Mouse (Mus musculus) midbrain, embryonic 10.5 days (tissue): ENCODE measurements around the gene Tnni1. TPM values are rescaled to one million over a fixed set of nuclear protein-coding genes. Genes with fewer than 3 reads are reported as not detected.

Experiments
- DNase-seq: peaks from one replicate; pipeline ENCODE4 v3.0.0-alpha.2; 2017; ENCODE audit warnings: low spot score
- H3K27ac ChIP-seq: fragments of 300-500 bp; sonication (generic); replicated peaks from 2 replicates; pipeline ENCODE4 v1.5.1; 2016; ENCODE audit warnings: mild to moderate bottlenecking
- H3K27me3 ChIP-seq: fragments of 300-500 bp; sonication (generic); 2 replicates; pipeline ENCODE4 v1.6.1; 2016; ENCODE audit warnings: low read depth, mild to moderate bottlenecking; ENCODE audit not compliant: poor library complexity, severe bottlenecking
- H3K36me3 ChIP-seq: fragments of 300-500 bp; sonication (generic); 2 replicates; pipeline ENCODE4 v1.6.1; 2016; ENCODE audit warnings: mild to moderate bottlenecking, moderate library complexity
- H3K4me1 ChIP-seq: fragments of 300-500 bp; sonication (generic); 2 replicates; pipeline ENCODE4 v1.6.1; 2016
- H3K4me3 ChIP-seq: fragments of 300-500 bp; sonication (generic); 2 replicates; pipeline ENCODE4 v1.5.1; 2016; ENCODE audit warnings: mild to moderate bottlenecking, moderate library complexity
- H3K9me3 ChIP-seq: fragments of 300-500 bp; sonication (generic); replicated peaks from 2 replicates; pipeline ENCODE4 v1.6.1; 2016; ENCODE audit warnings: mild to moderate bottlenecking
- WGBS: fragments of 180-500 bp; shearing (Covaris S2); methylation state at CpG from one replicate; pipeline ENCODE4 v1.1.7; 2016; 5-methylcytosine and 5-hydroxymethylcytosine counted together
- polyA plus RNA-seq: library from polyadenylated mRNA; unstranded; fragments of >200 nt; fragmentation: Nextera tagmentation; extraction: Ambion mirVana; gene quantifications from 2 replicates; pipeline ENCODE4 v1.2.1, GENCODE M21; 2016

Gene Tnni1
- polyA plus RNA-seq, 1 experiment from 2014 or later = 0.78 TPM

GRCm38 (mm10) chr1:135757287-135757686, 21.9 kb upstream of the Tnni1 start:
- no peak for DNase-seq
- Histone ChIP-seq H3K4me1 (peaks cover 9% of the 10 kb centered on the region), H3K27ac (no peak overlapping the region), H3K4me3 (no peak overlapping the region), H3K27me3 (peaks cover 10% of the 10 kb centered on the region; the same call in 1 of the 2 replicates), H3K36me3 (no peaks in the 10 kb centered on the region), H3K9me3 (no peaks in the 10 kb centered on the region)
- whole genome bisulfite sequencing = 74% methylated on average over 8 of the region's 8 CpGs

GRCm38 (mm10) chr1:135759685-135760084, 19.5 kb upstream of the Tnni1 start:
- Histone ChIP-seq H3K9me3 (no peaks in the 10 kb centered on the region), H3K27me3 (peaks cover 22% of the 10 kb centered on the region), H3K36me3 (no peaks in the 10 kb centered on the region), H3K4me3 (no peak overlapping the region), H3K27ac (no peak overlapping the region), H3K4me1 (peaks cover 14% of the 10 kb centered on the region)
- WGBS = 56% methylated on average over 4 of the region's 4 CpGs
- no peak for DNase-seq

GRCm38 (mm10) chr1:135760216-135760615, 19.0 kb upstream of the Tnni1 start:
- Histone ChIP-seq H3K4me3 (no peak overlapping the region), H3K9me3 (no peaks in the 10 kb centered on the region), H3K27me3 (peaks cover 24% of the 10 kb centered on the region), H3K36me3 (no peaks in the 10 kb centered on the region), H3K4me1 (peaks cover 14% of the 10 kb centered on the region), H3K27ac (no peak overlapping the region)
- no peak for DNase-seq
- 78% methylated on average over 8 of the region's 8 CpGs for WGBS

- no peak overlapping the region for H3K4me3 ChIP-seq
- no peak overlapping the region for H3K27ac ChIP-seq
These were observed 17.5 kb upstream of the Tnni1 start for GRCm38 (mm10) chr1:135761728-135762127.

GRCm38 (mm10) chr1:135763503-135764205, 15.6 kb upstream of the Tnni1 start:
- no peak for DNase-seq
- WGBS = 82% methylated on average over 9 of the region's 9 CpGs
- H3K36me3 ChIP-seq = peaks cover 4% of the 10 kb centered on the region
- peaks cover 44% of the 10 kb centered on the region for H3K4me1 ChIP-seq
- H3K9me3 ChIP-seq = no peaks in the 10 kb centered on the region
- peaks cover 47% of the 10 kb centered on the region for H3K27me3 ChIP-seq
- H3K4me3 ChIP-seq = no peak overlapping the region
- no peak overlapping the region for H3K27ac ChIP-seq

More at GRCm38 (mm10) chr1:135761728-135762127, 17.5 kb upstream of the Tnni1 start:
- no peak for DNase-seq
- Histone ChIP-seq H3K27me3 (peaks cover 33% of the 10 kb centered on the region), H3K36me3 (no peaks in the 10 kb centered on the region), H3K9me3 (no peaks in the 10 kb centered on the region), H3K4me1 (peaks cover 29% of the 10 kb centered on the region)
- WGBS = 93% methylated on average over 5 of the region's 5 CpGs

- Histone ChIP-seq H3K4me3 (no peak overlapping the region), H3K27ac (no peak overlapping the region), H3K36me3 (peaks cover 9% of the 10 kb centered on the region), H3K9me3 (no peaks in the 10 kb centered on the region), H3K4me1 (peaks cover 44% of the 10 kb centered on the region), H3K27me3 (peaks cover 52% of the 10 kb centered on the region)
- WGBS = 71% methylated on average over 2 of the region's 2 CpGs
- no peak for DNase-seq
These were observed 15.1 kb upstream of the Tnni1 start for GRCm38 (mm10) chr1:135764206-135764528.

- H3K4me1 ChIP-seq = peaks cover 47% of the 10 kb centered on the region
- peak within 1 kb of the TSS; percentile 70 for H3K4me3 ChIP-seq
- peaks cover 13% of the 10 kb centered on the region for H3K36me3 ChIP-seq
- WGBS = under 1% methylated on average over 88 of the region's 90 CpGs
- H3K27me3 ChIP-seq = peaks cover 67% of the 10 kb centered on the region
- H3K27ac ChIP-seq = peak within 1 kb of the TSS; percentile 93
- peak; percentile 77 for DNase-seq
- no peaks in the 10 kb centered on the region for H3K9me3 ChIP-seq
These were observed 13.3 kb upstream of the Tnni1 start, which contains the start of gene Phlda3 for GRCm38 (mm10) chr1:135765645-135766591. Phlda3 (plus strand) TSS chr1:135766119.

- Histone ChIP-seq H3K27ac (peak overlapping the region; percentile 93), H3K4me1 (peaks cover 49% of the 10 kb centered on the region), H3K9me3 (no peaks in the 10 kb centered on the region), H3K4me3 (peak overlapping the region; percentile 70), H3K27me3 (peaks cover 71% of the 10 kb centered on the region), H3K36me3 (peaks cover 13% of the 10 kb centered on the region)
- WGBS = 33% methylated on average over 30 of the region's 30 CpGs
- no peak for DNase-seq
These were observed 12.5 kb upstream of the Tnni1 start for GRCm38 (mm10) chr1:135766592-135767306.

- DNase-seq = no peak
- peaks cover 49% of the 10 kb centered on the region for H3K4me1 ChIP-seq
- peaks cover 71% of the 10 kb centered on the region for H3K27me3 ChIP-seq
- H3K4me3 ChIP-seq = peak overlapping the region; percentile 70
- WGBS = 85% methylated on average over 4 of the region's 4 CpGs
- no peaks in the 10 kb centered on the region for H3K9me3 ChIP-seq
- H3K27ac ChIP-seq = no peak overlapping the region
- peaks cover 13% of the 10 kb centered on the region for H3K36me3 ChIP-seq
These were observed 11.8 kb upstream of the Tnni1 start for GRCm38 (mm10) chr1:135767324-135767890.

- H3K9me3 ChIP-seq = no peaks in the 10 kb centered on the region
- WGBS = 93% methylated on average over 2 of the region's 2 CpGs
- no peak overlapping the region for H3K4me3 ChIP-seq
- H3K4me1 ChIP-seq = peaks cover 49% of the 10 kb centered on the region
- no peak overlapping the region for H3K27ac ChIP-seq
- H3K36me3 ChIP-seq = peaks cover 13% of the 10 kb centered on the region
- H3K27me3 ChIP-seq = peaks cover 71% of the 10 kb centered on the region
- no peak for DNase-seq
These were observed 10.8 kb upstream of the Tnni1 start for GRCm38 (mm10) chr1:135768400-135768799.

GRCm38 (mm10) chr1:135770237-135770636, 9.0 kb upstream of the Tnni1 start:
- Histone ChIP-seq H3K27ac (no peak overlapping the region), H3K27me3 (peaks cover 53% of the 10 kb centered on the region), H3K4me1 (peaks cover 40% of the 10 kb centered on the region), H3K9me3 (no peaks in the 10 kb centered on the region), H3K4me3 (no peak overlapping the region), H3K36me3 (peaks cover 13% of the 10 kb centered on the region)
- WGBS = 77% methylated on average over 7 of the region's 7 CpGs
- DNase-seq = no peak

- Histone ChIP-seq H3K27ac (no peak overlapping the region), H3K4me3 (no peak overlapping the region), H3K9me3 (no peaks in the 10 kb centered on the region), H3K4me1 (peaks cover 32% of the 10 kb centered on the region), H3K27me3 (peaks cover 45% of the 10 kb centered on the region), H3K36me3 (peaks cover 13% of the 10 kb centered on the region)
- DNase-seq = no peak
- 74% methylated on average over 12 of the region's 12 CpGs for WGBS
These were observed 8.2 kb upstream of the Tnni1 start for GRCm38 (mm10) chr1:135770896-135771572.
